Mouse (Mus musculus) myocyte (in vitro differentiated cells): ENCODE measurements around the gene Stat6.
A peak's percentile ranks its signal among the peaks of the same experiment; 100 is the strongest.

Source experiments
- CEBPB ChIP-seq: IDR thresholded peaks from 2 replicates; pipeline ENCODE4 v1.6.1; 2011; ENCODE audit warnings: mild to moderate bottlenecking, moderate library complexity; ENCODE audit not compliant: poor library complexity, insufficient read depth, severe bottlenecking
- E2F4 ChIP-seq: IDR thresholded peaks from one replicate; pipeline ENCODE4 v1.6.1; 2011; ENCODE audit warnings: mild to moderate bottlenecking, control low read depth, moderate library complexity; ENCODE audit not compliant: insufficient read depth
- MAX ChIP-seq: IDR thresholded peaks from one replicate; pipeline ENCODE4 v1.6.1; 2011; ENCODE audit warnings: low read depth, mild to moderate bottlenecking, control low read depth
- MYOD1 ChIP-seq, 3 experiments: IDR thresholded peaks; one replicate each; pipeline ENCODE4 v1.6.1; 2011; ENCODE audit warnings: control low read depth in 2 of 3, low read depth in 2 of 3, mild to moderate bottlenecking in 2 of 3, moderate library complexity in 1 of 3; ENCODE audit not compliant: insufficient read length in 2 of 3, control insufficient read depth in 1 of 3
- POLR2A ChIP-seq: IDR thresholded peaks from one replicate; pipeline ENCODE4 v1.6.1; 2011; ENCODE audit warnings: low read depth, mild to moderate bottlenecking, control low read depth, moderate library complexity; ENCODE audit not compliant: insufficient read length
- POLR2AphosphoS2 ChIP-seq: IDR thresholded peaks from one replicate; pipeline ENCODE4 v1.6.1; 2011; ENCODE audit warnings: low read depth, control low read depth; ENCODE audit not compliant: insufficient read length
- SRF ChIP-seq: IDR thresholded peaks from one replicate; pipeline ENCODE4 v1.6.1; 2011; ENCODE audit warnings: low read depth; ENCODE audit not compliant: control insufficient read depth, insufficient read length
- TCF12 ChIP-seq: IDR thresholded peaks from one replicate; pipeline ENCODE4 v1.6.1; 2011; ENCODE audit warnings: mild to moderate bottlenecking, control low read depth; ENCODE audit not compliant: poor library complexity, insufficient read depth, severe bottlenecking
- TCF3 ChIP-seq: IDR thresholded peaks from one replicate; pipeline ENCODE4 v1.6.1; 2011; ENCODE audit warnings: low read depth, control low read depth; ENCODE audit not compliant: insufficient read length

DNA sequence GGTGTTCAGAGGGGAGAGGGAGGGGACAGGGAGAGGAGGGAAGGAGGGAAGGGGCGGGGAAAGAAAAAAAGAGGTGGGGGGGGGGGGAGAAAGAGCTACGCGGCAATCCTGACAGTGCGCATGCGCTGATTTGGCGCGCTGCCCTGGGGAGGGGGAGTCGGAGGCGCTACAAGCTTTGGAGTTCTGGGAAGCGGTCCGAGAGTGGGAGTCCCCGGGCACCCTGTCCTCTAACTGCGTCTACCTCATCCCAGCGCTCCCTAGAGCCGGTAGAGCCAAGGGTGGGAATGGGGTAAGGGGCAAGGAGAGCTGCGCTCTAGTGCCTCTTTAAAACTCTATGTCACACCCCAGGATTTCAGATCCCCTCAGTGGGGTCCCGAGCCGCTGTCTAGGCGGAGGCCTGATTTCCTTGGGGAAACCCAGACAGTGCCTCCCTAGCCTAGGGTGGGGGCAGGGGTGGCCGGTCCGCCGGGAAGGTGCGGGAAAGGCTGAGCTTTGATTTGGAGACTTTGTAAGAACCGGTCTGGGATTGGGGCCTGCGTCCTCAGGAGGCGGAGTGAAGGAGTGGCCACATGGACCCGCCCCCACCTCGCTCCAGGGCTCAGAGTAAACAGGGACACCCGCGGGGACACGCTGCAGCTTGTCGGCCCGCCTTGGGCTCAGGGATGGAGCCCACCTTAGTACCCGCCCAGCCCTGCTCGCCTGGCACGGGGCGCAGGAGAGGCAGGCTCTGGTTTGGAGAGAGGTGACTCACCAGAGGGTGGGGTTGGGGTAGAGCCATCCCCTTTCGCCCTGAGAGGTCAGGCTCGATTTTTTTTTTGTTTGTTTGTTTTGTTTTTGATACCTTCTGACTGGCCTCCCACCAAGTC is 21.4 kb upstream of the Stat6 start:
- peak; percentile 82 for TF ChIP-seq POLR2A
- no peak for TF ChIP-seq CEBPB
- TF ChIP-seq MAX, result peak; percentile 32
- TF ChIP-seq MYOD1 (IDR thresholded peaks at IDR 0.05; ENCODE audit: control insufficient read depth in 1 of 3, insufficient read length in 2 of 3, low read depth in 2 of 3), result no peak
- no peak for TF ChIP-seq TCF12
- no peak for TF ChIP-seq SRF
- no peak for TF ChIP-seq TCF3
- peak; percentile 83 for TF ChIP-seq POLR2AphosphoS2
- no peak for TF ChIP-seq E2F4
